Comparison of ENCODE assay signal across 21 mouse cellular contexts in genomic region chr6:55634662-55635061, GRCm38 (mm10). TPM values are rescaled to one million over a fixed set of nuclear protein-coding genes. Genes with fewer than 3 reads are reported as not detected.
"Had no signal": no experiment of that assay in that cellular context is flagged by ENCODE, and none has a peak within 500 bp of the region (broad histone marks: within the 10 kb centered on the region; RNA-seq: fewer than 3 reads in every experiment).

No protein-coding gene starts in this region.

- H3K4me2 ChIP-seq: midbrain, embryonic 11.5 days; midbrain, embryonic 15.5 days; neural tube, embryonic 12.5 days; stomach, embryonic 15.5 days had no signal

- H3K9ac ChIP-seq: midbrain, embryonic 15.5 days; neural tube, embryonic 12.5 days; stomach, embryonic 15.5 days had no signal

- DNase-seq: kidney, adult 11 months; kidney, adult 9 months; kidney, postnatal 10 days; kidney, postnatal 4 days; lung, adult 2 months; lung, postnatal 36 days; spleen, adult 18-20 months; thymus, postnatal 36 days had no signal

- H3K4me1 ChIP-seq: limb, embryonic 10.5 days; midbrain, embryonic 15.5 days; neural tube, embryonic 12.5 days had no signal

- ATAC-seq: lung, postnatal 0 days; midbrain, embryonic 15.5 days had no signal

- H3K27me3 ChIP-seq: midbrain, embryonic 15.5 days; neural tube, embryonic 12.5 days; stomach, embryonic 15.5 days had no signal

- H3K9me3 ChIP-seq: limb, embryonic 10.5 days; midbrain, embryonic 15.5 days; neural tube, embryonic 12.5 days; stomach, embryonic 15.5 days had no signal

- H3K4me3 ChIP-seq: layer of hippocampus, adult 2 months; limb, embryonic 10.5 days; midbrain, embryonic 15.5 days; neural tube, embryonic 12.5 days; stomach, embryonic 15.5 days had no signal

- H3K36me3 ChIP-seq: limb, embryonic 10.5 days; midbrain, embryonic 15.5 days; neural tube, embryonic 12.5 days; stomach, embryonic 15.5 days had no signal

- H3K27ac ChIP-seq: layer of hippocampus, adult 2 months; limb, embryonic 10.5 days; midbrain, embryonic 15.5 days; neural tube, embryonic 12.5 days; stomach, embryonic 15.5 days had no signal

RNA-seq across cellular contexts. Expression of gene Neurod6, which starts 46.4 kb away (rescaled TPM):
- total RNA-seq: megakaryocyte, adult 5-6 weeks; monocyte, adult 5-6 weeks; neutrophil, adult 5-6 weeks had no signal
- polyA plus RNA-seq: intestine, embryonic 14.5 days; limb, embryonic 10.5 days; lung, adult 2 months; lung, postnatal 0 days; testis, adult 2 months; thymus, postnatal 0 days had no signal
